ENCODE assay signal across 17 mouse cellular contexts in the genomic region with DNA sequence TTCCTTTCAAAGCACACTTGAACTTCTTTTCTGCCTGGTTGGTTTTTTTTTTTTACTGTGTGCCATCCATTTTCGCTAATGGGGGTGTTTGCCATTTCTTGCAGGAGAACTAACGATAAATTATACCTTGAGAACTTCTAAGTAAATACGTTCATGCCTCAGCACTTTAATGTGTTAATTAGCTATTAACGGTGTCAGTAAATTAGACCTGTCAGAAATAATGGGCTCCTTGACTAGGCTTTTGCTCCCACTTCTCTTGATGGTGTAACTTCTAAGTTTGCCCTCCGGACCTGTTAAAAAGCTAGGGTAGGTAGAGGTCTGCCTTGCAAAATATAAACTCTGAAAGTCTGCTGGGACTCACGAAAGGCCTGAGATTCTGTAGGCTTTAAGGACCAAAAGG.
"Had no signal": no experiment of that assay in that cellular context is flagged by ENCODE, and none has a peak within 500 bp of the region (broad histone marks: within the 10 kb centered on the region; RNA-seq: fewer than 3 reads in every experiment).

No protein-coding gene starts in this region.

- H3K4me3 ChIP-seq: liver, embryonic 13.5 days; megakaryocyte, embryonic 14.5 days; midbrain, embryonic 12.5 days; neural tube, embryonic 13.5 days had no signal

- H3K36me3 ChIP-seq: liver, embryonic 13.5 days; midbrain, embryonic 12.5 days; neural tube, embryonic 13.5 days had no signal

- H3K9me3 ChIP-seq: liver, embryonic 13.5 days; megakaryocyte, embryonic 14.5 days; midbrain, embryonic 12.5 days; neural tube, embryonic 13.5 days had no signal

- ATAC-seq: intestine, postnatal 0 days; liver, postnatal 0 days; midbrain, embryonic 16.5 days had no signal

- H3K27ac ChIP-seq: liver, embryonic 13.5 days; macrophage; midbrain, embryonic 12.5 days; neural tube, embryonic 13.5 days had no signal

- H3K9ac ChIP-seq: liver, embryonic 13.5 days; liver, postnatal 0 days; midbrain, embryonic 12.5 days; neural tube, embryonic 13.5 days had no signal

- DNase-seq: kidney, adult 9 months; kidney, postnatal 14 days; liver; liver, embryonic 13.5 days; liver, postnatal 0 days; lung, postnatal 10 days; retina, postnatal 1 day; right cerebral cortex, postnatal 4 days; spleen, adult 18-20 months; thymus, adult 18-20 months; thymus, postnatal 14 days had no signal

- H3K4me2 ChIP-seq: liver, embryonic 13.5 days; midbrain, embryonic 12.5 days; neural tube, embryonic 13.5 days had no signal
